Mouse (Mus musculus) bone marrow macrophage, adult 2 months (primary cell): ENCODE results near the gene Gspt1.

Experiments used
- CTCF ChIP-seq: IDR thresholded peaks from 2 replicates; pipeline ENCODE4 v1.5.1; 2012; ENCODE audit warnings: low read depth, mild to moderate bottlenecking, low read length, moderate library complexity
- POLR2A ChIP-seq: IDR thresholded peaks from 2 replicates; pipeline ENCODE4 v1.6.1; 2012; ENCODE audit warnings: mild to moderate bottlenecking, low read depth, low read length, borderline replicate concordance

DNA sequence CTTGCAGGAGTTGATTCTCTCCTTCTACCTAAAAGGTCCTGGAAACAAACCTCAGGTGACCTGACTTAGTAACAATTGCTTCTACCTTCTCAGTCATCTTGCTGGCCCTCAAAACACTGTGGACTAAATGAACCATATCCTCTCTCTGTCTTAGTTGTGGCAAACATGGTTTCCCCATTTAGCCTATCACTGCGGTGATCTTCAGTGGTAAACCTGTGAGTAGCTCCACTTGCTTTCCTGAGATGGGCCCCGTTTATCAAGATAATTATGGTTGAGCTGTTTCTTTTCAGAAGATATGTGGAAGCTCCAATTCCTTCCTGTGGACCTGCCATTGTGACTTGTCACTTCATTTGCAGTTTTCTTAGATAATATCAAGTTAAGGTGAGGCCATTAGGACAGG, 30.8 kb upstream of the Gspt1 start:
- no peak for TF ChIP-seq CTCF
- TF ChIP-seq POLR2A, result no peak
